Comparison of ENCODE assay signal across 20 mouse cellular contexts in the genomic region with DNA sequence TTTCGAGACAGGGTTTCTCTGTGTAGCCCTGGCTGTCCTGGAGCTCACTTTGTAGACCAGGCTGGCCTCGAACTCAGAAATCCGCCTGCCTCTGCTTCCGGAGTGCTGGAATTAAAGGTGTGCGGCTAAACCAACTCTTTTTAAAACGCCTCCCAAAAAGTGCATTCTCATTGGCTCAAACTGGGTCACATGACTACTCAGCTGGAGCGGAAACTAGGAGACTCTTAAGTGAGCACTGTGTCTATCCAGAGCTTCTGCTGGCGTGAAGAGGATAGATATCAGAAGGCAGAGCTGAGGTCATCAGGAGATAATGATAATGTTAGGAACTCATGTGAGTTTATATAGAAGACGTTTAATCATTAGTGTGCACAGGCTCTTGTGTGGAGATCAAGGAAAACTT. TPM values are rescaled to one million over a fixed set of nuclear protein-coding genes. Genes with fewer than 3 reads are reported as not detected.
"Had no signal": no experiment of that assay in that cellular context is flagged by ENCODE, and none has a peak within 500 bp of the region (broad histone marks: within the 10 kb centered on the region; RNA-seq: fewer than 3 reads in every experiment).

No protein-coding gene starts in this region.

- H3K4me3 ChIP-seq: midbrain, embryonic 10.5 days; midbrain, embryonic 12.5 days; myocyte; neural tube, embryonic 12.5 days; stomach, embryonic 15.5 days had no signal

- H3K9ac ChIP-seq: lung, embryonic 14.5 days; midbrain, embryonic 12.5 days; neural tube, embryonic 12.5 days; stomach, embryonic 15.5 days had no signal

- H3K4me2 ChIP-seq: lung, embryonic 14.5 days; midbrain, embryonic 12.5 days; neural tube, embryonic 12.5 days; stomach, embryonic 15.5 days had no signal

- H3K36me3 ChIP-seq: midbrain, embryonic 10.5 days; midbrain, embryonic 12.5 days; neural tube, embryonic 12.5 days; stomach, embryonic 15.5 days had no signal

- DNase-seq: lung, adult 18-20 months; lung, embryonic 14.5 days; lung, postnatal 10 days; lung, postnatal 4 days; midbrain, embryonic 14.5 days; right cerebral cortex, postnatal 14 days; thymus, adult 2 months; thymus, postnatal 25 days; thymus, postnatal 4 days had no signal

- H3K27ac ChIP-seq: midbrain, embryonic 10.5 days; midbrain, embryonic 12.5 days; neural tube, embryonic 12.5 days; stomach, embryonic 15.5 days; stomach, postnatal 0 days had no signal

- H3K9me3 ChIP-seq: midbrain, embryonic 10.5 days; midbrain, embryonic 12.5 days; neural tube, embryonic 12.5 days; stomach, embryonic 15.5 days had no signal

- H3K27me3 ChIP-seq: midbrain, embryonic 12.5 days; neural tube, embryonic 12.5 days; stomach, embryonic 15.5 days had no signal

- H3K4me1 ChIP-seq: midbrain, embryonic 10.5 days; midbrain, embryonic 12.5 days; neural tube, embryonic 12.5 days; stomach, embryonic 15.5 days had no signal

- ATAC-seq: midbrain, embryonic 16.5 days had no signal

RNA-seq across cellular contexts. Expression of gene Tmc5, which starts 36.0 kb away (rescaled TPM):
- total RNA-seq: megakaryocyte, adult 5-6 weeks; megakaryocyte-erythroid progenitor cell, adult 5-6 weeks; neutrophil, adult 5-6 weeks had no signal
- polyA plus RNA-seq: myocyte; spleen, adult 2 months had no signal

RNA-seq across cellular contexts. Expression of gene Tmc7, which starts 48.6 kb away (rescaled TPM):
- total RNA-seq: megakaryocyte-erythroid progenitor cell, adult 5-6 weeks had no signal
